Mouse (Mus musculus) megakaryocyte, embryonic 14.5 days (primary cell): ENCODE measurements at regions not wholly inside any gene's neighbourhood (a gene's known extent, or its start where the extent isn't known, plus 50 kb on each side); places are given as distances from the start of the nearest gene placed in this dataset.

Experiments used
- FLI1 ChIP-seq: IDR thresholded peaks from 2 replicates; pipeline ENCODE4 v1.6.1; 2012; ENCODE audit warnings: low read length, inconsistent platforms, mixed read lengths
- GATA1 ChIP-seq: IDR thresholded peaks from 3 replicates; pipeline ENCODE4 v1.6.1; 2012; ENCODE audit warnings: mixed read lengths, low read length, inconsistent platforms, borderline replicate concordance

GRCm38 (mm10) chr13:43952972-43953592, 168.5 kb downstream of the Cd83 start:
- TF ChIP-seq GATA1 (no peak), FLI1 (no peak)
